Mouse (Mus musculus) cerebellum, adult 9-10 months (tissue): ENCODE results near the gene Bst1.

ENCODE experiments used
- DNase-seq: peaks from one replicate; pipeline ENCODE4 v3.0.0; 2022

Bst1 gene

DNA sequence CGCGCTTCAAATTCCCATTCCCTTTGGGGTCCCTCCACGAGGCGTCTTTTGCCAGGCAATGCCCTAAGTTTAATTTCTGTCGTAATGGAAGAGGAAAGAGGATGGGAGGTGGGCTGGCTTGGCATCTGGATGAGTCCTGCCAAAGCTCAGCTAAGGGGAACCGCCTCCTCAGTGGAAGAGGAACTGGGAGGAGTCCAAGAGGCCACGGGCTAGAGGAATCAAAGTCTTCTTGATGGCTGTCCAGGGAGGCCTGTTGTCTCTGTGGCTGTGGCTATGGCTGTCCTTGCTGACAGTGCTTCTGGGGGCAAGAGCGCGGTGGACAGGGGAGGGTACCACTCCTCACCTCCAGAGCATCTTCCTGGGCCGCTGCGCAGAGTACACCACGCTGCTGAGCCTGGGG is at the start of gene Bst1:
Bst1 (plus strand) TSS at position 191 of the 400 bp plus-strand sequence.
- DNase-seq = no peak

DNA sequence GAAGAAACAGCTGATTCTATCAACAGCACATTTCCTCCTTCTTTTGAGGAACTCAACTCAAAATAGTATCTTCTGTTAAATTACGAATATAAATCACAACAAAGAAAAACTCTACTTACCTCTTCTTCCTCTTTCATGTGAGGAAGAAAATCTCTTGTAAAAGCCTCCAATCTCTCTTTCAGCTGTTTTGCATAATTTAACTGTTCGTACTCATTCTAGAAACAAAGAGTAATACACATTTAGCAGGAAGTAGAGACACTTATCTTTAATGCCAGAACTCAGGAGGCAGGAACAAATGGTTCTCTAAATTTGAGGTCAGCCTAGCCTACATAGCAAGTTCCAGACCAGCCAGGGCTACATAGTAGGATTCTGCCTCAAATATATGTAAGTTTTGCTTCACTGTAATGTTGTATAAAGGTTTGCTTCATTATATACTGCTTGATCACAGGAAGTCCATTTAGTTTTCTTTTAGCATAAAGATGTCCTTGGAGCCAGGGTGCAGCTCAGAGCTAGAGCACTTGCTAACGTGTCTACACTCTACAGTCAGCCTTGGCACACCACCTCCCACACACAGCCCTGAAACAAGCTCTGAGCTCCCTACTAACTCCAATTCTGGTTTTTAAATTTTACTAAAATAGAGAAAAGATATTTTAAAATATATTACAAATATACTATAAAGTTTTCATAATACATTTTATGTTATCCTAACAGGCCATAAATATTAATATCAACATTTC is 47.9 kb upstream of the Bst1 start:
- DNase-seq = no peak

GRCm38 (mm10) chr5:43771555-43771954 is 47.1 kb upstream of the Bst1 start:
- no peak for DNase-seq

- DNase-seq = no peak
Observed at GRCm38 (mm10) chr5:43776407-43776806, 42.3 kb upstream of the Bst1 start.

- DNase-seq = no peak
Observed at GRCm38 (mm10) chr5:43776993-43777392, 41.7 kb upstream of the Bst1 start.

GRCm38 (mm10) chr5:43778583-43778982 is 40.1 kb upstream of the Bst1 start:
- DNase-seq = no peak

DNA sequence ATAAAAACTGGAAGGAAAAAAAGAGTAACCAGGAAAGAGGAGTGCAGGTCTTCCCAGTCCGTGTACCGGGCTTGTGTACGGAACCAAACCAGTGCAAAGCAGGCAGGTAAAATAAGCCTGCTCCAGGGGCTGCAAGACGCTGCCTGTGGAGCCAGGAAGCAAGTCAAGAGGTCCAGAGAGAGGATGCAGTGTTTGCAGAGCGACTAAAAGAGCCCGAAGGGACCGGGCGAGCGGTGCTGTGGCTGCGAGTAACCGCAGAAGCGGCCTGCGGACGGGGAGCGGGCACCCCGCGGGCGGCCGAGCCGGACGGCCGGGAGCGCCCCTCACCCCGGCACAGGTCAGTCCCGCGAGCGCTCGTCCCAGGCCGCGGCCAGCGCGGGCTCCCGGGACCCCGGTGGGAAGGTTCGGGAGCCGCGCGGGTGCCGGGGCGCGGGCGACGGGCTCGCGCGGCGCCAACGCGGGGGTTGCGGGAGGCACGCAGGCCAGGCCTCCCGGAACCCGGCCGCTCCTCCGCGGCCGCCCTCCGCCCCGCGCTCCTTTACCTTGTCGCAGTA is 37.2 kb upstream of the Bst1 start:
- DNase-seq = peak; percentile 55

GRCm38 (mm10) chr5:43781977-43782930 is 36.4 kb upstream of the Bst1 start:
- peak; percentile 84 for DNase-seq

DNA sequence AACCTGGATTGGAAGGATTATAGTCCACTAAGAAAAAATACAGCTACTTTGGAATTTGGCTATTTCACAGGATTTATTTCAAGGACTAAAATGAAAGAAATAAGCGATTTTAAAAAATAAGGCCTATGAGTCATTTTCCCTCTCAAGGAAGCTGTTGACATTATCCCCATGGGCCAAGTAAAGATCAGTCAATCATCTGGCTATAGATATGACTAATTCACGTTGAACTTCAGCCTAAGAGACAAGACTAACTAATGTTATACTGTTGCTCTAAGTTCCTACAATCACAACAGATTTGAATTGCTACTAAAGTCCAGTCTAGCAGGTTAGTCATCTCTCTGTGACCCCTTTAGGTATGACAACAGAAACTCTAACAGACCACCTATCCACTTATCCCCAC is 34.7 kb upstream of the Bst1 start:
- DNase-seq = no peak

DNA sequence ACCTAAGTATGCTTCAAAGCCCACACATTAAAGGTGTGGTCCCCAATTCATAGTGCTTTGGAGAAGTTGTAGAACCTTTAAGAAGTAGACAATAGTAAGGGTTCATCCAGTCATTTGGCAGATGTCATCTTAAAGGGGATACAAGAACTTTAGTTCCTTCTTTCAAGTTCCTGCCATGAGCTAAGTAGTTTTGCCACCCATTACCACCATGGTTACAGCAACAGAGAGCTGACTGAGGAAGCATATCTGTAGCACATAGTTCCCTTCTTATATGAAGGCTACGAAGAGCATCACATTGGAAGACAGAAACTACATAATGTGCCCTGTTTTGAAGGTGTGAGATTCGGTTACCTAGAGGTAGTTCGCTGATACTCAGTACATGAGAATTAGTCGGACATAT is 32.1 kb upstream of the Bst1 start:
- DNase-seq = no peak

- no peak for DNase-seq
Observed at GRCm38 (mm10) chr5:43787976-43788752, 30.5 kb upstream of the Bst1 start.

DNA sequence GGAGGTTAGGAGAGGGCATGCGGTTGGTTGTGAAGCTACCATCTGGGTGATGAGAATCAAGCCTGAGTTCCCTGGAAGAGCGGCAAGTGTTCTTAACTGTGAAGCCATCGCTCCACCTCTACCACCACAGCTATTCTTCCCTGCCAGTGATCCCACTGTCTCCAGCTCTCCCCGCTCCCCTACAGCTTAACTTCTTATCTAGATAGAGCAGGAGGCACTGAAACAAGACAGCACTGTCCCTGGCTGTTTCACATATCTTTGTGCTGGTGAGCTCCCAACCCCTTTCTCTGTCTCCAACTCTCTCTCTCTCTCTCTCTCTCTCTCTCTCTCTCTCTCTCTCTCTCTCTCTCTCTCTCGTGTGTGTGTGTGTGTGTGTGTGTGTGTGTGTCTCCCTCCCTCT is 26.3 kb upstream of the Bst1 start:
- no peak for DNase-seq

DNA sequence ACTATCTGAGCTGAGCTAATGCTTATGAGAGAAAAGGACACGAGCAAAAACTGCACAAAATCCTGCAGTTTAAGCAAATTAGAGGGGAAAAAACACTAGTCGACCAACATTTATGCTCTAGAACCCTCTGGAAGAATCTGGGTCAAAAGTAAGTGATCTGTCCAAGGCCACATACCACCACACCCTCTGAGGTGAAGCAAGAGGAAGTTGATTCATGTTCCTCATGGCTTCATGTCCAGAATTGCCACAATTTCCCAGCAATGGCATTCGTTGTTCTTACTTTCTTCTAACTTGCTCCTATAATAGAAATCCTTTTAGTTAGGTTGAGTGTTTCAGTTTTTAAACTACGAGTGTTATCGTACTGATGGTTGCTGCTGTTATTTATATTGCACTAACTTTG is 19.2 kb upstream of the Bst1 start:
- DNase-seq = no peak

- DNase-seq = no peak
Observed at GRCm38 (mm10) chr5:43800700-43801099, 18.0 kb upstream of the Bst1 start.

GRCm38 (mm10) chr5:43801253-43801652 is 17.4 kb upstream of the Bst1 start:
- no peak for DNase-seq

- no peak for DNase-seq
Observed at GRCm38 (mm10) chr5:43801798-43802197, 16.9 kb upstream of the Bst1 start.

- no peak for DNase-seq
Observed at GRCm38 (mm10) chr5:43805401-43805800, 13.3 kb upstream of the Bst1 start.

DNA sequence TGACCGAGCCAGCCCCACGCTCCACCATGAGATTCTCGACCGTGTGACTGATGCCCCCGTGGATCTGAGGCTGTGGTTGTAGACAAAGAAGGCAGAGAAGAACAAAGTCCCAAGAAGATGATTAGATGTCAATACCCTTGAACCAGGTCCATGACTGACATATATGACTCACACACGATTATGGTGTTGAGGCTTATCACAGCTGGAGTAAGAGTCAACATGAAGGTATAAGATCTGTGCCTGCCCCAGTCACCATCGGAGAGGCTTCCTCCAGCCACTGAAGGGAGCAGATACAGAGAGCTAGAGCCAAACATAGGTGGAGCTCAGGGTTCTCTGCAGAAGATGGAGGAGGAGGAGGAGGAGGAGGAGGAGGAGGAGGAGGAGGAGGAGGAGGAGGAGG is 12.3 kb upstream of the Bst1 start:
- DNase-seq = no peak

DNA sequence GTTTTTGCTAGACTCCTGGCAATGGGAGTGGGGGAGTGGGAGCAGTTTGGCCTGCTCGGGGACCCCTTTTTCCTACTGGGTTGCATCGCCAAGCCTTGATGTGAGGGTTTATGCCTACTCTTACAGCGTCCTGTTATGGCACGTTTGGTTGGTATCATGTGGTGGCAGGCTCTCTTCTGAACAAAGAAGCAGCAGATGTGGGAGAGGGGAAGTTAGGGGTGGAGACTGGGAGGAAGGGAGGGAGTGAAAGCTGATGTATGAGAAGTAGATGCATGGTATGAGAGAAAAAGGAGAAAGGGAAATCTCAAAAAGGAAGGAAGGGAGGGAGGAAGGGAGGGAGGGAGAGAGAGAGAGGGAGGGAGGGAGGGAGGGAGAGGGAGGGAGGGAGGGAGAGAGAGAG is 11.8 kb upstream of the Bst1 start:
- DNase-seq = no peak

- peak; percentile 33 for DNase-seq
Observed at GRCm38 (mm10) chr5:43807744-43808696, 10.7 kb upstream of the Bst1 start.

DNA sequence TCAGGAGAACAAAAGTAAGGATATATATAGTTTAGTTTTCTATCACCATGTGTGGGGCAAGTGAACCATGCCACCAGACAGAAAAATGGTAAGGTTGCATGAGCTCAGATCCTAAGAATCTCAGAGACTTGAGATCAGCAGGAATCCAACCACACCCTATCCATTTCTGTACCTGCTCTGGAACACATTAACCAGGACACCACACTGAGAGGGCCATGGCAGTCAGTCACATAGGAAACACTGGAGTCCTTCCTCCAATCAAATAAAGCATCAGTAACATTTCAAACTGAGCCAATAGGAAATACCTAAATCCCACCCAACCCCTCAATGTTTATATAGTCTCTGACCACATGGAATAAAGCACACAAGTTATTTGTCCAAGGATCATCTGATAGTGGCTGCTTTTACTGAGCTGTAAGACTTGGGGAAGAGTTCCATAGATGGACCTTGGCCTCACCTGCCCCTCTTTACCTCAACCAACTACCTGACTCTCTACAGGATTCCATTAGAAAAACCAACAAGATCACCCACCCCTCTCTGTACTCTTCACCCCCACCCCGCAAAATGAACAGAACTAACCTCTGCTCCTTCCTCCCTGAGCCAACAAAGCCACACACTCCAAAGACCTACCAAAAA is 8.1 kb upstream of the Bst1 start:
- DNase-seq = no peak
